Mouse (Mus musculus): ENCODE data around the gene Tmem140. TPM values are rescaled to one million over a fixed set of nuclear protein-coding genes. Genes with fewer than 3 reads are reported as not detected.
A peak's percentile ranks its signal among the peaks of the same experiment; 100 is the strongest.

The Tmem140 gene
- total and polyA plus RNA-seq, 2 experiments from 2014 or later = 6.1 to 7.7 TPM

DNA sequence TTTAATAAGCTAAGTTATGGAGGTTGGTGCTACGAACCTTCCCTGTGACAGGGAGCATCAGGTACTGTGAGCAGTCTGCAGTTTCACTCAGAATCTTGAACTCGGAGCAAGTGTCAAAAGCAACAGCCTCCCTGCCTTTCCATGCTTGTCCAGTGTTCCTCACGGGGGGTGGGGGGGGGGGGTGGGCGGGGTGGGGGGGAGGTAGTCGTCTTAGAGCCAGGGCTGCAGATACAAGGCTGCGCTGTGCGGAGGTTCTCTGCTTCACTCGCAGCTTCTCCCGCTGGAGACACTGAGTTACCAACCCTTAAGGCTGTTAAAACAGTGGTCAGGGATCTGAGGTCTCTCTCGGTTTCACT is 5.0 kb downstream of the Tmem140 start:
- H3K27me3 ChIP-seq (ENCODE audit: control insufficient read depth, insufficient read depth, low read length) = no peaks in the 10 kb centered on the region
- no peak overlapping the region for H3K4me3 ChIP-seq (ENCODE audit: low read depth, low read length)
- H3K4me1 ChIP-seq (ENCODE audit: control insufficient read depth, insufficient read depth) = peaks cover 13% of the 10 kb centered on the region
- H3K9ac ChIP-seq (replicated peaks; ENCODE audit: low read depth, low read length) = no peak overlapping the region
- no peaks in the 10 kb centered on the region for H3K36me3 ChIP-seq (replicated peaks; ENCODE audit: control insufficient read depth, insufficient read depth, low read length)
- peak overlapping the region; percentile 72 for H3K27ac ChIP-seq (ENCODE audit: low read depth)
- TF ChIP-seq EP300 (IDR thresholded peaks at IDR 0.05; ENCODE audit: low read depth) (no peak), CTCF (IDR thresholded peaks at IDR 0.05; ENCODE audit: low read depth) (no peak)
- 73% methylated on average over 10 of the region's 10 CpGs for WGBS
- DNase-seq (ENCODE audit: low spot score) = no peak
- no peak for ATAC-seq (ENCODE audit: insufficient read depth, low read depth)
- no peak overlapping the region for H3K4me2 ChIP-seq (ENCODE audit: low read depth, low read length)
- no peaks in the 10 kb centered on the region for H3K9me3 ChIP-seq (replicated peaks; ENCODE audit: control insufficient read depth, low read length)

- H3K27ac ChIP-seq (ENCODE audit: low read depth) = peak overlapping the region; percentile 72
- no peaks in the 10 kb centered on the region for H3K36me3 ChIP-seq (replicated peaks; ENCODE audit: control insufficient read depth, insufficient read depth, low read length)
- no peak overlapping the region for H3K4me2 ChIP-seq (ENCODE audit: low read depth, low read length)
- DNase-seq (ENCODE audit: low spot score) (no peak), ATAC-seq (ENCODE audit: insufficient read depth, low read depth) (no peak)
- TF ChIP-seq EP300 (IDR thresholded peaks at IDR 0.05; ENCODE audit: low read depth) = no peak
- no peak for TF ChIP-seq CTCF (IDR thresholded peaks at IDR 0.05; ENCODE audit: low read depth)
- H3K27me3 ChIP-seq (ENCODE audit: control insufficient read depth, insufficient read depth, low read length) = no peaks in the 10 kb centered on the region
- H3K4me3 ChIP-seq (ENCODE audit: low read depth, low read length) = no peak overlapping the region
- H3K9me3 ChIP-seq (replicated peaks; ENCODE audit: control insufficient read depth, low read length) = no peaks in the 10 kb centered on the region
- no peak overlapping the region for H3K9ac ChIP-seq (replicated peaks; ENCODE audit: low read depth, low read length)
- peaks cover 9% of the 10 kb centered on the region for H3K4me1 ChIP-seq (ENCODE audit: control insufficient read depth, insufficient read depth)
- 71% methylated on average over 20 of the region's 20 CpGs for WGBS
These were observed 5.7 kb downstream of the Tmem140 start for GRCm38 (mm10) chr6:34868507-34869217.

DNA sequence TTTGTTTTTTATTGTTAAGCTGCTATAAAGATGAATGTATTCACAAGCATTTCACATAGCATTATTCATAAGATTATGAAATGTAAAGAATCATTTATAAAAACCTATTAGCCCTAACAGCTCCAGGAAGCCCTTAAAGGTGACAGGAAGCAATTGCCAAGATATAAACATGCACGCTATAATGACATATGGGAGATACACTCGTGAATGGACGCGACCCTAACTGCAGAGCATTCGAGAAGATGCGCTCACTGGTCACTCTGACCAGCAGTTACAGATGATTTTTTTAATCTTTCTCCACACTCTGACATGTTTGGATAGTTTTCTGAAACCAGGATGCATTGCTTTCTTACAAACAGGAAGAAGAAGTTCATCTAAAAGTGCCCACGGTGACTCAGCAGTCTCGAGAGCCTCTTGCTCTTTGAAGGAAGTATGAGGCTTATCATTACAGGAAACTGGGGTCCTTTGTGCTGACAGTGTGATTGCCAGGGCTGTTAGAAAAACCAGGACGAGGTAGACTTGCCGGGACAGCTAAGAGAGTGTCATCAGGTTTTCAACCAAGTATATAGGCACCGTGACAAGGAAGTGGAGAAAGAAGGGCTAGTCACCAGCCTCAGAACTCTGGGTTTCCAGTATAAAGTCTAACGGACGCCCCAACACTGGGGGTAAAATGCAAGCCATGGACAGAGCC is 6.4 kb downstream of the Tmem140 start:
- ATAC-seq (ENCODE audit: insufficient read depth, low read depth) (no peak), DNase-seq (ENCODE audit: low spot score) (peak; percentile 53)
- no peak overlapping the region for H3K4me3 ChIP-seq (ENCODE audit: low read depth, low read length)
- peak overlapping the region; percentile 72 for H3K27ac ChIP-seq (ENCODE audit: low read depth)
- H3K4me1 ChIP-seq (ENCODE audit: control insufficient read depth, insufficient read depth) = peaks cover 4% of the 10 kb centered on the region; the same call in 1 of the 2 replicates
- H3K9me3 ChIP-seq (replicated peaks; ENCODE audit: control insufficient read depth, low read length) = no peaks in the 10 kb centered on the region
- no peak overlapping the region for H3K4me2 ChIP-seq (ENCODE audit: low read depth, low read length)
- WGBS = 32% methylated on average over 13 of the region's 13 CpGs
- H3K9ac ChIP-seq (replicated peaks; ENCODE audit: low read depth, low read length) = no peak overlapping the region
- H3K27me3 ChIP-seq (ENCODE audit: control insufficient read depth, insufficient read depth, low read length) = no peaks in the 10 kb centered on the region
- no peak for TF ChIP-seq EP300 (IDR thresholded peaks at IDR 0.05; ENCODE audit: low read depth)
- TF ChIP-seq CTCF (IDR thresholded peaks at IDR 0.05; ENCODE audit: low read depth) = no peak
- H3K36me3 ChIP-seq (replicated peaks; ENCODE audit: control insufficient read depth, insufficient read depth, low read length) = no peaks in the 10 kb centered on the region

GRCm38 (mm10) chr6:34870136-34870535 is 7.2 kb downstream of the Tmem140 start:
- TF ChIP-seq CTCF (IDR thresholded peaks at IDR 0.05; ENCODE audit: low read depth) = no peak
- no peak for TF ChIP-seq EP300 (IDR thresholded peaks at IDR 0.05; ENCODE audit: low read depth)
- Histone ChIP-seq H3K9me3 (replicated peaks; ENCODE audit: control insufficient read depth, low read length) (no peaks in the 10 kb centered on the region), H3K9ac (replicated peaks; ENCODE audit: low read depth, low read length) (no peak overlapping the region), H3K4me1 (ENCODE audit: control insufficient read depth, insufficient read depth) (peaks cover 3% of the 10 kb centered on the region; the same call in 1 of the 2 replicates), H3K36me3 (replicated peaks; ENCODE audit: control insufficient read depth, insufficient read depth, low read length) (no peaks in the 10 kb centered on the region), H3K27me3 (ENCODE audit: control insufficient read depth, insufficient read depth, low read length) (no peaks in the 10 kb centered on the region), H3K4me2 (ENCODE audit: low read depth, low read length) (no peak overlapping the region), H3K4me3 (ENCODE audit: low read depth, low read length) (no peak overlapping the region), H3K27ac (ENCODE audit: low read depth) (peak overlapping the region; percentile 72)
- DNase-seq (ENCODE audit: low spot score) = no peak
- 72% methylated on average over 5 of the region's 5 CpGs for WGBS
- ATAC-seq (ENCODE audit: insufficient read depth, low read depth) = no peak

DNA sequence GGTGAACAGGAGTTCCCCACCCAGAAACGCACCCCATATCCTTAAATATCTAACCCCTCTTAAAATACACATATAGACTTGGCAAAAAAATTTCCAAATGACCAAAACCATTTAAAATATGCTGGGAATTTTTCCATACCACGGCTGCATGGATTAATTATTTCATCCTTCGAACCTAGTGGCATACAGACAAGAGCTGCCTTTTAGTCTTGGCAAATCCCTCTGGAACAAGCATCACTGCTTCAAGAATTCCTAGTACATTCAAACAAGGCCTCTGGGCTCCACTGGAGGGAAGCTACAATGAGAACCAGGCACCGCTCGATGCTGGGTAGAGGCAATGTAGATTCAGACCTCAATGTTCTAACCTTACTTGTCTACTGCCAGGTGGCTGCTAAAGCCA is 7.8 kb downstream of the Tmem140 start:
- Histone ChIP-seq H3K27ac (ENCODE audit: low read depth) (no peak overlapping the region), H3K4me2 (ENCODE audit: low read depth, low read length) (no peak overlapping the region), H3K9ac (replicated peaks; ENCODE audit: low read depth, low read length) (no peak overlapping the region), H3K4me3 (ENCODE audit: low read depth, low read length) (no peak overlapping the region), H3K27me3 (ENCODE audit: control insufficient read depth, insufficient read depth, low read length) (no peaks in the 10 kb centered on the region), H3K4me1 (ENCODE audit: control insufficient read depth, insufficient read depth) (peaks cover 4% of the 10 kb centered on the region), H3K9me3 (replicated peaks; ENCODE audit: control insufficient read depth, low read length) (no peaks in the 10 kb centered on the region), H3K36me3 (replicated peaks; ENCODE audit: control insufficient read depth, insufficient read depth, low read length) (no peaks in the 10 kb centered on the region)
- ATAC-seq (ENCODE audit: insufficient read depth, low read depth) (no peak), DNase-seq (ENCODE audit: low spot score) (no peak)
- TF ChIP-seq EP300 (IDR thresholded peaks at IDR 0.05; ENCODE audit: low read depth) = no peak
- TF ChIP-seq CTCF (IDR thresholded peaks at IDR 0.05; ENCODE audit: low read depth) = no peak
- WGBS = 62% methylated on average over 5 of the region's 5 CpGs
